Mouse (Mus musculus) liver, embryonic 11.5 days (tissue): ENCODE results near the gene Arl4a. TPM values are rescaled to one million over a fixed set of nuclear protein-coding genes. Genes with fewer than 3 reads are reported as not detected.

ENCODE experiments used
- ATAC-seq: fragments of 200-750 bp; cut with Nextera tagmentation; replicated peaks from 2 replicates; pipeline ENCODE4 v1.8.0; 2017; ENCODE audit warnings: moderate number of reproducible peaks, mild to moderate bottlenecking, moderate TSS enrichment, moderate library complexity; ENCODE audit not compliant: low FRiP score
- DNase-seq: peaks from one replicate; pipeline ENCODE4 v3.0.0-alpha.2; 2017; ENCODE audit warnings: low spot score
- H3K27ac ChIP-seq: fragments of 300-500 bp; sonication (generic); 2 replicates; pipeline ENCODE4 v1.5.1; 2014; ENCODE audit warnings: mild to moderate bottlenecking, low read depth, low read length, control low read depth
- H3K27me3 ChIP-seq: fragments of 300-500 bp; sonication (generic); replicated peaks from 2 replicates; pipeline ENCODE4 v1.6.1; 2014; ENCODE audit warnings: low read length, mixed read lengths; ENCODE audit not compliant: control insufficient read depth, insufficient read depth
- H3K36me3 ChIP-seq: fragments of 300-500 bp; sonication (generic); 2 replicates; pipeline ENCODE4 v1.6.1; 2014; ENCODE audit warnings: mild to moderate bottlenecking, low read length, moderate library complexity, mixed read lengths; ENCODE audit not compliant: control insufficient read depth, insufficient read depth
- H3K4me1 ChIP-seq: fragments of 300-500 bp; sonication (generic); replicated peaks from 2 replicates; pipeline ENCODE4 v1.6.1; 2014; ENCODE audit warnings: low read length, mixed read lengths; ENCODE audit not compliant: control insufficient read depth, insufficient read depth
- H3K4me2 ChIP-seq: fragments of 300-500 bp; sonication (generic); 2 replicates; pipeline ENCODE4 v1.6.1; 2014; ENCODE audit warnings: mild to moderate bottlenecking, control low read depth, moderate library complexity
- H3K4me3 ChIP-seq: fragments of 300-500 bp; sonication (generic); 2 replicates; pipeline ENCODE4 v1.5.1; 2014; ENCODE audit warnings: low read depth, low read length, control low read depth
- H3K9ac ChIP-seq: fragments of 300-500 bp; sonication (generic); 2 replicates; pipeline ENCODE4 v1.6.1; 2014; ENCODE audit warnings: low read depth, low read length, control low read depth
- H3K9me3 ChIP-seq: fragments of 300-500 bp; sonication (generic); 2 replicates; pipeline ENCODE4 v1.6.1; 2016; ENCODE audit warnings: low read length, inconsistent platforms, mixed read lengths; ENCODE audit not compliant: control insufficient read depth
- WGBS: fragments of 180-500 bp; shearing (Covaris S2); extraction: QIAGEN DNeasy Blood & Tissue Kit; methylation state at CpG from one replicate; pipeline ENCODE4 v1.1.7; 2014; 5-methylcytosine and 5-hydroxymethylcytosine counted together
- polyA plus RNA-seq: library from polyadenylated mRNA; unstranded; fragments of >200 nt; fragmentation: Nextera tagmentation; extraction: Ambion mirVana; gene quantifications from 2 replicates; pipeline ENCODE4 v1.2.1, GENCODE M21; 2014

Arl4a gene
- polyA plus RNA-seq, 1 experiment from 2014 or later = 44.9 TPM

DNA sequence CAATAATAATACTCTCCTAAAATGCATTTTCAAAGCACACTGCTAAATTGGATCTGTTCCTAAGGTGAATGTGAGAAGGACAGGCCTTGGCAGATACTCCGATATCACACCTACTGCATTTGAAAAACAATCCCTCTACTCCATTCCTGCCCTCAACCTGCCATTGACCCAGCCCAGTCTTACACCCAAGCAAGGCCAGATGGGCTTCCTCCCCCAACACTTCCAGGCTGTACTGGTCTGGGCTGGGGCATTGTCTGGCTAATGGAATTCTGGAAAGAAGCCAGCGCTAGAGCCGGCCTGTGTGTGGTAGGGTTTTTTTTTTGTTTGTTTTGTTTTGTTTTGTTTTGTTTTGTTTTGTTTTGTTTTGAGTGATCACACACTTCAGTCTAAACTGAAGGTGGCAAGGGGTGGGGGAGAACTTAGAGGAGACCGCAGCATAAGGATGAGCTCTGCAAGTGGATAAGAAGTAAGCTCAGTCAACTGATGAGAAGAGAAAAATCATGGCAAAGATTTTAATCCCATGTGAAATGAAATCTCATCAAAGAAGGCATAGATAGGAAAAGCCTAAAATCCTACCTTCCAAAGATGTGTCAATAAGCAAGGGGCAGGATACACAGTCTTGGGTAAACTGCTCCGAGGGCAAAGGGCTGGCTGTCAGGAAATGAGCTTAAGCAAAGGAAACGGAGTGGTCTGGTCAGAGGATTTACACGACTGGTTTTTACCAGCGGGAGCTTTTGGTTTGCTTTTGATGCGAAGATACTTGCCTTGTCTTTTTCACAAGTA is 39.6 kb downstream of the Arl4a start:
- no peak overlapping the region; the same call in 1 of the 2 replicates for H3K4me2 ChIP-seq
- H3K4me1 ChIP-seq = no peaks in the 10 kb centered on the region
- no peak overlapping the region for H3K27ac ChIP-seq
- DNase-seq (no peak), ATAC-seq (no peak; the same call in 1 of the 2 replicates)
- WGBS = 31% methylated on average over 9 of the region's 9 CpGs
- no peak overlapping the region for H3K4me3 ChIP-seq
- no peak overlapping the region for H3K9ac ChIP-seq
- H3K36me3 ChIP-seq = no peaks in the 10 kb centered on the region
- no peaks in the 10 kb centered on the region for H3K9me3 ChIP-seq
- H3K27me3 ChIP-seq = no peaks in the 10 kb centered on the region

DNA sequence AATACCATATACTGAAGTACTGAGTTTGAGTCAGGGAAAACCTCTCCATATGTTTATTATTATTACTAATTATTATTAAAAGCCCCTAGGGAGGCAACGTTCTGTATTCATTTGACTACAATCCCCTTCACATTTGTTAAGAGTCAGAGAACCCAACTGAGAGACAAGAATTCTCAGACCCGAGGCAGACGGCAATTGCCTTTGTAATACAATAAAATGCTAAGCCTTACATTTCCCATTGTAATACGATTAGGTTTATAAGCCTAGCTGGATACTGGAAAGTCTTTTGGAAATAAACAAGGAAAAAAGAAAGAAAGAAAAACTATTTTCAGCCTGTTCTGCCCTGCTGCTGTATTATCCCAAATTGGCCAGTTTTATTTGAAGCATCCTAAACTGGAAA is 40.2 kb downstream of the Arl4a start:
- Histone ChIP-seq H3K27ac (no peak overlapping the region), H3K4me2 (no peak overlapping the region), H3K9ac (no peak overlapping the region), H3K9me3 (no peaks in the 10 kb centered on the region), H3K27me3 (no peaks in the 10 kb centered on the region), H3K4me1 (no peaks in the 10 kb centered on the region), H3K36me3 (no peaks in the 10 kb centered on the region), H3K4me3 (no peak overlapping the region)
- DNase-seq = no peak
- no peak for ATAC-seq
- WGBS = 63% methylated on average over 4 of the region's 4 CpGs

GRCm38 (mm10) chr12:39996015-39996414 is 41.8 kb downstream of the Arl4a start:
- WGBS = 66% methylated on average over 5 of the region's 5 CpGs

DNA sequence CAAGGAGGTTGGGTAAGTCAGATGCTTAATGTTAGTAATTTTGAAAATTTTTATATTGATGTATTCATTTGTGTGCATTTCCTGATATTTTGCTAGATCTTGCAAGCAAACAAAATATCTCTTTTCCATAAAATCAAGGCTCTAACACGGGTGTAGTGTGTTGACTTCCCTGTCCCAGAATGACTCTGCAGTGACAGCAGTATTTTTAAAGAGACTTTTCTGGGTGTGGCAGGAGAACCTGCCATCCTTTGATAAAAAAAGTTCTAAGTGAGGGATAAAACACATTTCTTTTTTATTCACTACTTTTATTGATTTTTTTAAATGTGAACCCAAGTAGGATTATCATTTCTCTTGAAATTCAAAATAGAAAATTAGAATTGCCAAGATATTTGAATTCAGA is 42.2 kb downstream of the Arl4a start:
- Histone ChIP-seq H3K4me2 (no peak overlapping the region), H3K9me3 (no peaks in the 10 kb centered on the region), H3K36me3 (no peaks in the 10 kb centered on the region), H3K4me1 (no peaks in the 10 kb centered on the region), H3K27ac (no peak overlapping the region), H3K27me3 (no peaks in the 10 kb centered on the region), H3K4me3 (no peak overlapping the region), H3K9ac (no peak overlapping the region)
- DNase-seq (no peak), ATAC-seq (no peak; the same call in 1 of the 2 replicates)
- 40% methylated on average over 1 of the region's 1 CpGs for WGBS

More at GRCm38 (mm10) chr12:39996015-39996414, 41.8 kb downstream of the Arl4a start:
- H3K36me3 ChIP-seq = no peaks in the 10 kb centered on the region
- H3K4me3 ChIP-seq = no peak overlapping the region
- H3K4me2 ChIP-seq = no peak overlapping the region
- H3K9me3 ChIP-seq = no peaks in the 10 kb centered on the region
- H3K4me1 ChIP-seq = no peaks in the 10 kb centered on the region
- ATAC-seq (no peak), DNase-seq (no peak)
- H3K9ac ChIP-seq = no peak overlapping the region
- no peak overlapping the region for H3K27ac ChIP-seq
- H3K27me3 ChIP-seq = no peaks in the 10 kb centered on the region

GRCm38 (mm10) chr12:39992767-39993302 is 45.0 kb downstream of the Arl4a start:
- no peak for ATAC-seq

DNA sequence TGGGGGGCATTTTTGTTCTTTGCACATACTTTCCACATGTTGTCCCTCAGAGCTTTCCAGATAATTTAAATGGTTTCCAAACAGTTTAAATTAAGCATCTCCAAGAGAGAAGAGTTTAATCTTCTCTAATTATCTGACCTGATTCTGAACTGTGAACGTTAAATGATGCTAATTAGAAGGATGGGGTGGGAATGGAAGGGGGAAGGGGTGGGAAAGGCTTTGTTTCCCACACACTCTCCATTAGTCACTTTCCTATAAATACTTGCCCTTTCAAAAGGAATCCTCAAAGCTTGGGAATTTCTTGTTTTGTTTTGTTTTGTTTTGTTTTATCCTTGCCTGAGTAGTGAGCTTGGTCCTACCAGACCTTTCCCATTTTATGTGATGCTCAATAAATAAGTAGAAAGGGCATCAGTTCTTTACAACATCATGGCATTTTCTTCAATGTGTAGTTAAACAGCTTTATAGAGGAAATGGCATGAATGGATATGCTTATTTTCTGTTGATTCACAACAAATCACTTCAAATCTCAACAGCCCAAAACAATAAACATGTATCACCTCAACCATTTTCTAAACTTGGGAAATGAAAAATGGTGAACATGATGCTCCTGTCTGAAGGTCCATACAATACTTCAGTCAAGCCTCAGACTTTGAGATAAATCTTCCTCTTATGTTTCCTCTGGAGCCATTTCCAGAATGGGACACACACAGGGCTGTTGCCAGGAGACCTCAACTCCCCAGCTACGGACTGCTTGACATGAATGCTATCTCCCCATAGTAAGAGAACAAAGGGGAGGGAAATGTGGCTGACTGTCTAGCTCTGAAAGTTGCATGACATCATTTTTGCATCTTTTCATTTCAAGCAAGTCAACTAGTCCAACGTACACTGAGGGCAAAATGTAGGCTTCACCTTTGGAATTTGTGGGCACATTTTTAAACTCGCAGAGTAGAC is 46.7 kb downstream of the Arl4a start:
- Histone ChIP-seq H3K27me3 (no peaks in the 10 kb centered on the region), H3K9ac (no peak overlapping the region), H3K4me2 (no peak overlapping the region), H3K27ac (no peak overlapping the region), H3K9me3 (no peaks in the 10 kb centered on the region), H3K4me3 (no peak overlapping the region), H3K36me3 (no peaks in the 10 kb centered on the region), H3K4me1 (no peaks in the 10 kb centered on the region)
- no peak for DNase-seq
- WGBS = 69% methylated on average over 4 of the region's 4 CpGs
- no peak for ATAC-seq

More at GRCm38 (mm10) chr12:39992767-39993302, 45.0 kb downstream of the Arl4a start:
- WGBS = 72% methylated on average over 6 of the region's 6 CpGs
- Histone ChIP-seq H3K4me3 (no peak overlapping the region), H3K4me1 (no peaks in the 10 kb centered on the region), H3K9me3 (no peaks in the 10 kb centered on the region), H3K36me3 (no peaks in the 10 kb centered on the region), H3K27me3 (no peaks in the 10 kb centered on the region), H3K27ac (no peak overlapping the region), H3K9ac (no peak overlapping the region), H3K4me2 (no peak overlapping the region)
- no peak for DNase-seq

GRCm38 (mm10) chr12:39989136-39989535 is 48.7 kb downstream of the Arl4a start:
- H3K4me2 ChIP-seq = no peak overlapping the region
- H3K27ac ChIP-seq = no peak overlapping the region
- ATAC-seq = no peak
- no peaks in the 10 kb centered on the region for H3K4me1 ChIP-seq
- H3K27me3 ChIP-seq = no peaks in the 10 kb centered on the region
- no peak overlapping the region for H3K4me3 ChIP-seq
- DNase-seq = no peak
- no peak overlapping the region for H3K9ac ChIP-seq
- no peaks in the 10 kb centered on the region for H3K9me3 ChIP-seq
- H3K36me3 ChIP-seq = no peaks in the 10 kb centered on the region
- 80% methylated on average over 4 of the region's 4 CpGs for WGBS

GRCm38 (mm10) chr12:39987177-39987576 is 50.6 kb downstream of the Arl4a start:
- Histone ChIP-seq H3K9ac (no peak overlapping the region), H3K4me2 (no peak overlapping the region), H3K9me3 (no peaks in the 10 kb centered on the region), H3K27ac (no peak overlapping the region), H3K27me3 (no peaks in the 10 kb centered on the region), H3K36me3 (no peaks in the 10 kb centered on the region), H3K4me1 (no peaks in the 10 kb centered on the region), H3K4me3 (no peak overlapping the region)
- DNase-seq (no peak), ATAC-seq (no peak)
- 88% methylated on average over 4 of the region's 4 CpGs for WGBS
